Mouse (Mus musculus) liver, postnatal 0 days (tissue): ENCODE data around the gene 1110059E24Rik. TPM values are rescaled to one million over a fixed set of nuclear protein-coding genes. Genes with fewer than 3 reads are reported as not detected.

Experiments
- ATAC-seq: fragments of 200-750 bp; cut with Nextera tagmentation; 2 replicates; pipeline ENCODE4 v1.8.0; 2017; ENCODE audit warnings: mild to moderate bottlenecking, moderate library complexity
- DNase-seq: peaks from one replicate; pipeline ENCODE4 v3.0.0-alpha.2; 2016
- H3K27ac ChIP-seq: fragments of 300-500 bp; sonication (generic); 2 replicates; pipeline ENCODE4 v1.5.1; 2014; ENCODE audit warnings: antibody characterized with exemption, moderate library complexity, mild to moderate bottlenecking, low read depth
- H3K27me3 ChIP-seq: fragments of 300-500 bp; sonication (generic); 2 replicates; pipeline ENCODE4 v1.6.1; 2014; ENCODE audit warnings: low read length, control low read depth, mixed read lengths; ENCODE audit not compliant: insufficient read depth
- H3K36me3 ChIP-seq: fragments of 300-500 bp; sonication (generic); replicated peaks from 2 replicates; pipeline ENCODE4 v1.6.1; 2014; ENCODE audit warnings: mild to moderate bottlenecking, control low read depth, low read length, moderate library complexity, mixed read lengths; ENCODE audit not compliant: insufficient read depth
- H3K4me1 ChIP-seq: fragments of 300-500 bp; sonication (generic); 2 replicates; pipeline ENCODE4 v1.6.1; 2014; ENCODE audit warnings: antibody characterized with exemption, mild to moderate bottlenecking, control low read depth; ENCODE audit not compliant: insufficient read depth
- H3K4me2 ChIP-seq: fragments of 300-500 bp; sonication (generic); 2 replicates; pipeline ENCODE4 v1.6.1; 2014; ENCODE audit warnings: low read depth, mild to moderate bottlenecking, low read length, moderate library complexity, mixed read lengths
- H3K4me3 ChIP-seq: fragments of 300-500 bp; sonication (generic); 2 replicates; pipeline ENCODE4 v1.5.1; 2014; ENCODE audit warnings: low read depth, low read length
- H3K9ac ChIP-seq: fragments of 300-500 bp; sonication (generic); replicated peaks from 2 replicates; pipeline ENCODE4 v1.6.1; 2014; ENCODE audit warnings: mild to moderate bottlenecking, moderate library complexity
- H3K9me3 ChIP-seq: fragments of 300-500 bp; sonication (generic); 2 replicates; pipeline ENCODE4 v1.6.1; 2016; ENCODE audit warnings: mild to moderate bottlenecking, control low read depth, low read length, mixed read lengths
- CTCF ChIP-seq: sonication (generic); IDR thresholded peaks from 2 replicates; pipeline ENCODE4 v1.5.1; 2016; ENCODE audit warnings: antibody characterized with exemption, low read depth
- EP300 ChIP-seq: IDR thresholded peaks from 2 replicates; pipeline ENCODE4 v1.6.1; 2016; ENCODE audit warnings: antibody characterized with exemption, low read depth, mild to moderate bottlenecking
- WGBS: fragments of 180-500 bp; shearing (Covaris S2); extraction: QIAGEN DNeasy Blood & Tissue Kit; methylation state at CpG from one replicate; pipeline ENCODE4 v1.1.7; 2014; ENCODE audit not compliant: insufficient replicate concordance; 5-methylcytosine and 5-hydroxymethylcytosine counted together
- polyA plus RNA-seq: library from polyadenylated mRNA; unstranded; fragments of >200 nt; fragmentation: Nextera tagmentation; extraction: Ambion mirVana; gene quantifications from 2 replicates; pipeline ENCODE4 v1.2.1, GENCODE M21; 2015

The 1110059E24Rik gene
- polyA plus RNA-seq, 1 experiment from 2014 or later = 17.7 TPM

DNA sequence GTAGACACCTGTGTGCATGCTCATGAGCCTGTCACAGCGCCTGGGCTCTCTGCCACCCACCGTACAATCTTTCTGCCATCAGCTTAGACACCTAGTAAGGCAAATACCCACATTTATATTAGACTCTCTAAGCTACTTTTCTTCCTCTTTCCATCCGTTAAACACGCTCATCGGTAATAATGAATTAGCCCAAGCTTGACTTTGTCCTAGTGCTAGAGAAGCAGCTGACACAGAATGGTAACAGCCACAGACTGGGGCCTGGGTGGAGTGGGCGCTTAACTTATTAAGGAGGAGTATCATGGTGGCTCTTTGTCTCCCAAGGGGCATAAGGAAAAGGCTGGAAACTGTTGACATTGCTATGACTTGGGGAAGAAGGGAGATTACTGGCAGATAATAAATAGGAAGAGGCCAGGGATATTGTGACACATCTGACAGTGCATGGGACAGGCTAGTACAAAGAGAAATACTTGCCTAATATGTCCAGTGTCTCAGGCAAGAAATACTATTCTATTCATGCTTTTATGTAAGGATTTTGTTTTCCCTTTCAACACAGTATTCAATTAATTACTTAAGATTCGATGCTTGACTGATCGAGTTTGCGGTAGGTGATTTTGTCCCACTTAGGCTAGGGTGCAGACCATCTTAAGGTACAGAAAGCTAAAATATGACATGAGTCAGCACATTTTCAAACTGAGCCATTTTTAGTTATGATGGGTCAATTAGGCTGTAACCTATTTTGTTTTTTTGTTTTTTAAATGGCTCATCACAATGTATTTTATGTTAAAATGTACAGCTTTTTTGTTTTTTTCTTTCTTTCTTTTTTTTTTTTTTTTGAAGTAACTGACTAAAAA, 40.8 kb downstream of the 1110059E24Rik start:
- H3K4me3 ChIP-seq = no peak overlapping the region
- TF ChIP-seq CTCF (no peak), EP300 (no peak)
- DNase-seq = no peak
- H3K4me1 ChIP-seq = peaks cover 2% of the 10 kb centered on the region
- no peaks in the 10 kb centered on the region for H3K27me3 ChIP-seq
- ATAC-seq = no peak
- H3K36me3 ChIP-seq = no peaks in the 10 kb centered on the region
- H3K9ac ChIP-seq = no peak overlapping the region
- no peaks in the 10 kb centered on the region for H3K9me3 ChIP-seq
- H3K27ac ChIP-seq = 0 out of 2 replicates have a peak overlapping the region, but pooled peaks have one; percentile 29
- H3K4me2 ChIP-seq = no peak overlapping the region
- WGBS = 79% methylated on average over 9 of the region's 9 CpGs

DNA sequence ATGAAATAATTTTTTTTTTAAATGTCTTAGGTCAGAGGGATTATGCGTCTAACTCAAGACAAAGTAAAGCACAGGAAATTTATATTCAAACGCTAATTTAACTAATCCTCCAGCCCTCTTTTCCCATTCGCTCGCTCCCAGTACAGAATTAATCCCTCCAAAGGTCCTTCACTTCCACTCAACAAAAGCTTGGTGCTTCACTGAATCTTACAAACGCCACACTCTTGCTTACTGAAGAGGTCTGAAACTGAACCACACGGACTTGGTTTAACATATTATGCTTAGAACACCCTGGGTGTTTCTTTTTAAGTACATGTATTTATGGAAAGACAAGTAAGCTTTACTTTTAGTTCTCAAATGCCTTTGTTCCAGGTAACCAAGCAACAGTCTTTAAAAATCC, 41.5 kb downstream of the 1110059E24Rik start:
- ATAC-seq (no peak), DNase-seq (no peak)
- WGBS = 75% methylated on average over 6 of the region's 6 CpGs
- no peaks in the 10 kb centered on the region for H3K9me3 ChIP-seq
- no peak for TF ChIP-seq EP300
- no peak for TF ChIP-seq CTCF
- no peak overlapping the region for H3K4me2 ChIP-seq
- H3K27ac ChIP-seq = no peak overlapping the region
- no peak overlapping the region for H3K9ac ChIP-seq
- H3K27me3 ChIP-seq = no peaks in the 10 kb centered on the region
- H3K4me1 ChIP-seq = peaks cover 2% of the 10 kb centered on the region
- no peak overlapping the region for H3K4me3 ChIP-seq
- no peaks in the 10 kb centered on the region for H3K36me3 ChIP-seq

DNA sequence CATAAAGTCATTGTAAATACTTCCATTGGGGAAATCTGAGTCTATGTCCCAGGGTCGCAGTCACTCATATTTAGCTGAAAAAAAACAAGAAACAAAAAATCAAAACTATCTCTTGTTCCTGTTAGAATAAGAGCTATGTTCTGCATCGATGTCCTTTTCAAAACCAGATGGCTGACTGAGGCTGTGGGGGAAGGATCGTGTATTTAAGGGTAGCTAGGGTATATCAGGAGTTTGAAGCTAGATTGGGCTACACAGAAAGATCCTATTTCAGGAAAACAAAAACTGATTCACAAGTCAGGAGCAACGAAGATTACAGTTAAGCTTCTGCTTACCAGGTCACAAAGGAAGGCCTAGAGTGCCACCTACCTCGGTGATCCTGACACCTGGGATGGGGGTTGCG, 42.5 kb downstream of the 1110059E24Rik start:
- no peak overlapping the region for H3K9ac ChIP-seq
- no peak overlapping the region for H3K4me3 ChIP-seq
- WGBS = 78% methylated on average over 6 of the region's 6 CpGs
- ATAC-seq (no peak), DNase-seq (no peak)
- no peaks in the 10 kb centered on the region for H3K9me3 ChIP-seq
- H3K4me1 ChIP-seq = no peaks in the 10 kb centered on the region; the same call in 1 of the 2 replicates
- H3K36me3 ChIP-seq = no peaks in the 10 kb centered on the region
- H3K4me2 ChIP-seq = no peak overlapping the region
- no peaks in the 10 kb centered on the region for H3K27me3 ChIP-seq
- no peak overlapping the region for H3K27ac ChIP-seq
- TF ChIP-seq CTCF (no peak), EP300 (no peak)

DNA sequence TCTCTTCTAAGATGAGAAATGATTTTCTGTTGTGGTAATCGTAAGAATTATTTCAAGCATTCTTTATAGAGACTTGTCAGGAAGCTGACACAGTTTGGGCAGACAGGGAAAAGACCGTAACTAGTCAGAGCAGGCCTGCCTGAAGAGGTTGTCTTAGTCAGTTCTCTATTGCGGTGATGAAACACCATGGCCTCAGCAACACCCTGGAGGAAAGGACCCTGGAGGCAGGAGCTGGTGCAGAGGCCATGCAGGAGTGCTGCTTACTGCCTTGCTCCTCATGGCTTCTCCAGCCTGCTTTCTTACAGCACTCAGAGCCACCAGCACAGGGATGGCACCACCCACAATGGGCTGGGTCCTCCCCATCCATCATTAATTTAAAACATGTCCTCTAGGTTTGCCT, 47.5 kb downstream of the 1110059E24Rik start:
- DNase-seq = no peak
- no peak overlapping the region for H3K27ac ChIP-seq
- H3K9ac ChIP-seq = no peak overlapping the region
- no peaks in the 10 kb centered on the region for H3K9me3 ChIP-seq
- H3K36me3 ChIP-seq = no peaks in the 10 kb centered on the region
- H3K4me2 ChIP-seq = no peak overlapping the region
- no peak for ATAC-seq
- no peaks in the 10 kb centered on the region for H3K27me3 ChIP-seq
- 77% methylated on average over 3 of the region's 3 CpGs for WGBS
- no peak overlapping the region for H3K4me3 ChIP-seq
- no peak for TF ChIP-seq EP300
- no peak for TF ChIP-seq CTCF
- peaks cover 6% of the 10 kb centered on the region; the same call in 1 of the 2 replicates for H3K4me1 ChIP-seq

GRCm38 (mm10) chr19:21603836-21604235, 48.9 kb downstream of the 1110059E24Rik start:
- DNase-seq (no peak), ATAC-seq (no peak)
- Histone ChIP-seq H3K27ac (peak overlapping the region; percentile 36), H3K4me2 (no peak overlapping the region), H3K4me1 (peaks cover 13% of the 10 kb centered on the region), H3K9ac (no peak overlapping the region), H3K36me3 (no peaks in the 10 kb centered on the region), H3K27me3 (no peaks in the 10 kb centered on the region), H3K4me3 (no peak overlapping the region), H3K9me3 (no peaks in the 10 kb centered on the region)
- TF ChIP-seq EP300 = 0 out of 2 replicates have a peak, but pooled peaks have one; percentile 22
- TF ChIP-seq CTCF = no peak
- WGBS = 26% methylated on average over 3 of the region's 3 CpGs

- 0 out of 2 replicates have a peak, but pooled peaks cover 4% of the 10 kb centered on the region for H3K36me3 ChIP-seq
- no peak overlapping the region for H3K4me2 ChIP-seq
- no peaks in the 10 kb centered on the region for H3K9me3 ChIP-seq
- ATAC-seq = no peak
- H3K27me3 ChIP-seq = no peaks in the 10 kb centered on the region
- no peak for DNase-seq
- peaks cover 13% of the 10 kb centered on the region for H3K4me1 ChIP-seq
- H3K4me3 ChIP-seq = no peak overlapping the region
- 75% methylated on average over 3 of the region's 3 CpGs for WGBS
- TF ChIP-seq EP300 = no peak
- TF ChIP-seq CTCF = no peak
- H3K9ac ChIP-seq = no peak overlapping the region
- H3K27ac ChIP-seq = no peak overlapping the region
Observed at GRCm38 (mm10) chr19:21601541-21602101, 51.2 kb downstream of the 1110059E24Rik start.
